Mouse (Mus musculus) common myeloid progenitor, adult 5-6 weeks (primary cell): ENCODE measurements around the gene Gm10153. TPM values are rescaled to one million over a fixed set of nuclear protein-coding genes. Genes with fewer than 3 reads are reported as not detected.
A peak's percentile ranks its signal among the peaks of the same experiment; 100 is the strongest.
"Not testable (repeated sequence)": the region's sequence is repeated elsewhere in the genome, so short reads cannot be mapped to it uniquely, and the experiment has no call there.

Experiments used
- ATAC-seq: replicated peaks from 2 replicates; pipeline ENCODE4 v1.8.0; 2016; ENCODE audit warnings: low read depth, mild to moderate bottlenecking, moderate TSS enrichment, inconsistent platforms; ENCODE audit not compliant: poor library complexity, severe bottlenecking
- total RNA-seq: library from RNA; stranded (forward); fragments of 200-1000, 187-1606 nt; gene quantifications from 2 replicates; pipeline ENCODE4 v1.2.3, GENCODE M21; 2017

Gene Gm10153
- not detected in 2 replicates for total RNA-seq

- no peak for ATAC-seq
Observed at GRCm38 (mm10) chr7:142190289-142190688, at the start of gene Gm10153. Gm10153 (minus strand) TSS chr7:142190389.

GRCm38 (mm10) chr7:142231540-142231939 lies 41.4 kb upstream of the Gm10153 start:
- no peak for ATAC-seq

- ATAC-seq, result not testable (repeated sequence)
Observed at GRCm38 (mm10) chr7:142229871-142230270, 39.7 kb upstream of the Gm10153 start, which contains the start of gene Krtap5-5. Krtap5-5 (minus strand) TSS chr7:142229971.

- no peak for ATAC-seq
Observed at GRCm38 (mm10) chr7:142224518-142224917, 34.3 kb upstream of the Gm10153 start.

- ATAC-seq, result not testable (repeated sequence)
Observed at GRCm38 (mm10) chr7:142212136-142212535, 21.9 kb upstream of the Gm10153 start.

- no peak for ATAC-seq
Observed at GRCm38 (mm10) chr7:142211559-142211958, 21.4 kb upstream of the Gm10153 start, which contains the start of gene Gm7579. Gm7579 (plus strand) TSS chr7:142211859.

GRCm38 (mm10) chr7:142206891-142207290 lies 16.7 kb upstream of the Gm10153 start:
- not testable (repeated sequence) for ATAC-seq

- ATAC-seq, result no peak
Observed at GRCm38 (mm10) chr7:142205488-142205887, 15.3 kb upstream of the Gm10153 start.

GRCm38 (mm10) chr7:142201064-142201463 lies 10.9 kb upstream of the Gm10153 start, which contains the start of gene Krtap5-3:
Krtap5-3 (plus strand) TSS chr7:142201364.
- no peak for ATAC-seq

GRCm38 (mm10) chr7:142198748-142199147 lies 8.6 kb upstream of the Gm10153 start:
- ATAC-seq, result no peak

GRCm38 (mm10) chr7:142188156-142188555 lies 2.0 kb downstream of the Gm10153 start:
- no peak for ATAC-seq

- ATAC-seq, result no peak
Observed at GRCm38 (mm10) chr7:142181021-142181420, 9.2 kb downstream of the Gm10153 start.

- ATAC-seq, result no peak
Observed at GRCm38 (mm10) chr7:142178685-142179084, 11.5 kb downstream of the Gm10153 start.

- not testable (repeated sequence) for ATAC-seq
Observed at GRCm38 (mm10) chr7:142175905-142176304, 14.3 kb downstream of the Gm10153 start, which contains the start of gene Krtap5-2. Krtap5-2 (minus strand) TSS chr7:142176005.

- peak; percentile 71; the same call in 1 of the 2 replicates for ATAC-seq
Observed at GRCm38 (mm10) chr7:142169836-142170235, 20.4 kb downstream of the Gm10153 start.

- ATAC-seq, result not testable (repeated sequence)
Observed at GRCm38 (mm10) chr7:142165639-142166038, 24.6 kb downstream of the Gm10153 start, which contains the start of gene Gm4553. Gm4553 (minus strand) TSS chr7:142165739.

GRCm38 (mm10) chr7:142159366-142159765 lies 30.8 kb downstream of the Gm10153 start:
- no peak for ATAC-seq

- ATAC-seq, result not testable (repeated sequence)
Observed at GRCm38 (mm10) chr7:142157013-142157412, 33.2 kb downstream of the Gm10153 start, which contains the start of gene Gm29735. Gm29735 (minus strand) TSS chr7:142157113.

- ATAC-seq, result no peak
Observed at GRCm38 (mm10) chr7:142155308-142155707, 34.9 kb downstream of the Gm10153 start.

GRCm38 (mm10) chr7:142152191-142152590 lies 38.0 kb downstream of the Gm10153 start:
- no peak for ATAC-seq

GRCm38 (mm10) chr7:142148633-142149032 lies 41.6 kb downstream of the Gm10153 start:
- ATAC-seq, result no peak

- ATAC-seq, result 0 out of 2 replicates have a peak, but pooled peaks have one; percentile 58
Observed at GRCm38 (mm10) chr7:142146033-142146432, 44.2 kb downstream of the Gm10153 start.
